Mouse (Mus musculus): ENCODE data around the gene Gatb. TPM values are rescaled to one million over a fixed set of nuclear protein-coding genes. Genes with fewer than 3 reads are reported as not detected.

Gatb gene
- polyA plus RNA-seq, 1 experiment from 2014 or later, result 20.0 TPM

- H3K9ac ChIP-seq (ENCODE audit: low read depth, low read length), result no peak overlapping the region
- no peaks in the 10 kb centered on the region for H3K27me3 ChIP-seq (replicated peaks; ENCODE audit: control insufficient read depth, insufficient read depth, low read length)
- no peaks in the 10 kb centered on the region for H3K36me3 ChIP-seq (ENCODE audit: control insufficient read depth, insufficient read depth, low read length)
- H3K4me1 ChIP-seq (ENCODE audit: control insufficient read depth, insufficient read depth, low read depth, low read length), result no peaks in the 10 kb centered on the region
- no peak overlapping the region for H3K4me3 ChIP-seq (ENCODE audit: low read length)
- H3K4me2 ChIP-seq (ENCODE audit: low read length), result no peak overlapping the region
- no peak for ATAC-seq
- 72% methylated on average over 2 of the region's 2 CpGs for WGBS
- no peak overlapping the region for H3K27ac ChIP-seq (ENCODE audit: low read depth, low read length)
- no peaks in the 10 kb centered on the region for H3K9me3 ChIP-seq (ENCODE audit: control insufficient read depth, low read length)
These were observed 14.8 kb downstream of the Gatb start for GRCm38 (mm10) chr3:85588701-85589100.

DNA sequence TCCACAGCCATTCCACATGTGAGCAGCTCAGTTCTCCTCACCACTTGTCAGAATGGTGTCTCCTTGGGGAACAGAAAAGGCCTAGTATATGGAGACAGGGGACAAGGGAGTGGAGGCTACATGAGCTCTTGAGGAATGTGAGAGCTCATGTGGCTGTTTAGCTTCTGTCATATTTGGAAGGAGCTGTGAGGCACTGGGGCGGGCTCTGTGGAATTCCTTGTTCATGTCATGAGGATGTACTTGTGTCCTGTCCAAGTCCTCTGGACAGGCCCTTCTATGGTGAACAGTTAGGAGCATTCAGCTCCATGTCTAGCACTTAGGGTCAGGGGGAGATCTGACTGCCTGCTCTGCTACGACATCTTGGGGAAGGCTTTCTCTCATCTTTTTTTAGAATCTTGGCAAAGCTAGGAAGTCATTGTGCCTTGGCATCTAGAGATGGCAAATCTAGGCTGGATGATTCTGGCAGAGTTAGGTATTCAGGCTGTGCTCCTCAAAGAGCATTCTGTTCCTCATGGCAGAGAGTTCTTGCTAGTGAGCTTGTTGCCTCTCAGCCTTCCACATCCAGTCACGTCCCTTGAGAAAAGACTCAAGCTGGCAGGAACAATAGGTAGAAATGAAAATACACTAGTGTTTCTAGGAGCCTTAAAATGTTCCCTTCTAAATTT, 16.3 kb downstream of the Gatb start:
- Histone ChIP-seq H3K27ac (ENCODE audit: low read depth, low read length) (no peak overlapping the region), H3K4me1 (ENCODE audit: control insufficient read depth, insufficient read depth, low read depth, low read length) (no peaks in the 10 kb centered on the region), H3K4me3 (ENCODE audit: low read length) (no peak overlapping the region), H3K36me3 (ENCODE audit: control insufficient read depth, insufficient read depth, low read length) (no peaks in the 10 kb centered on the region), H3K4me2 (ENCODE audit: low read length) (no peak overlapping the region), H3K9me3 (ENCODE audit: control insufficient read depth, low read length) (no peaks in the 10 kb centered on the region), H3K9ac (ENCODE audit: low read depth, low read length) (no peak overlapping the region), H3K27me3 (replicated peaks; ENCODE audit: control insufficient read depth, insufficient read depth, low read length) (no peaks in the 10 kb centered on the region)
- 86% methylated on average over 3 of the region's 3 CpGs for WGBS
- no peak for ATAC-seq

GRCm38 (mm10) chr3:85592067-85592466, 18.1 kb downstream of the Gatb start:
- no peak for ATAC-seq
- Histone ChIP-seq H3K36me3 (ENCODE audit: control insufficient read depth, insufficient read depth, low read length) (no peaks in the 10 kb centered on the region), H3K4me3 (ENCODE audit: low read length) (no peak overlapping the region), H3K4me1 (ENCODE audit: control insufficient read depth, insufficient read depth, low read depth, low read length) (no peaks in the 10 kb centered on the region), H3K9me3 (ENCODE audit: control insufficient read depth, low read length) (no peaks in the 10 kb centered on the region), H3K27me3 (replicated peaks; ENCODE audit: control insufficient read depth, insufficient read depth, low read length) (no peaks in the 10 kb centered on the region), H3K27ac (ENCODE audit: low read depth, low read length) (no peak overlapping the region), H3K9ac (ENCODE audit: low read depth, low read length) (no peak overlapping the region), H3K4me2 (ENCODE audit: low read length) (no peak overlapping the region)
- WGBS, result 81% methylated on average over 4 of the region's 4 CpGs

DNA sequence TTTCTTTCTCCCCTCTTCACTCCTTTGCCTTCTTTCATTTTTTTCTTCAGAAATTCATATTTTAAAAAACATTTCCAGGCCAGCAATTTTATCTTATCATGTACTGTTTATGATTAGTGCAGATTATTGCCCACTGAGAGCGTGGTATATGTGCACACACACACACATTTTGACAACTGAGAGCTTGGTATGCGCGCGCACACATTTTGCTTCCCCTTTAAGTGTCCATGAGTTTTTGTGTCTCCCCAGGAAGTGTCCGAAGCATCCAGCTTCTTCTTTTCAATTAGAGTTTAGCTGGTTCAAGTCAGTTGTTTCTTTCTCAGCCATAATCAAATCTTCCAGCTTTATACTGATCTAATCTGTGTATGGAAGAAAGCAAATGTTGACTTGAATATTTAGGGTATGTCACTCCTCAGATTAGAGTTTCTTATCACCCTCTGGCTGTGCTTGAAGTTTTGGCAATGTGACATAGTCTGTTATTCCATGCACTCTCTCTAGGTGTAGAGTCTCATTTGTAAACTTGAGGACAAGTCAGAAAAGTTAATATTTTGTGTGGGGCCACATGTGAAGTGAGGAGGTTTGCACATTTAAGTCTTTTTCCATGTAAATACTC, 18.8 kb downstream of the Gatb start:
- WGBS, result 95% methylated on average over 5 of the region's 5 CpGs
- Histone ChIP-seq H3K4me1 (ENCODE audit: control insufficient read depth, insufficient read depth, low read depth, low read length) (no peaks in the 10 kb centered on the region), H3K36me3 (ENCODE audit: control insufficient read depth, insufficient read depth, low read length) (no peaks in the 10 kb centered on the region), H3K4me2 (ENCODE audit: low read length) (no peak overlapping the region), H3K27me3 (replicated peaks; ENCODE audit: control insufficient read depth, insufficient read depth, low read length) (no peaks in the 10 kb centered on the region), H3K9ac (ENCODE audit: low read depth, low read length) (no peak overlapping the region), H3K27ac (ENCODE audit: low read depth, low read length) (no peak overlapping the region), H3K9me3 (ENCODE audit: control insufficient read depth, low read length) (no peaks in the 10 kb centered on the region), H3K4me3 (ENCODE audit: low read length) (no peak overlapping the region)
- no peak for ATAC-seq

GRCm38 (mm10) chr3:85594452-85594851, 20.5 kb downstream of the Gatb start:
- H3K4me2 ChIP-seq (ENCODE audit: low read length), result no peak overlapping the region
- no peak for ATAC-seq
- WGBS, result 81% methylated on average over 3 of the region's 3 CpGs

DNA sequence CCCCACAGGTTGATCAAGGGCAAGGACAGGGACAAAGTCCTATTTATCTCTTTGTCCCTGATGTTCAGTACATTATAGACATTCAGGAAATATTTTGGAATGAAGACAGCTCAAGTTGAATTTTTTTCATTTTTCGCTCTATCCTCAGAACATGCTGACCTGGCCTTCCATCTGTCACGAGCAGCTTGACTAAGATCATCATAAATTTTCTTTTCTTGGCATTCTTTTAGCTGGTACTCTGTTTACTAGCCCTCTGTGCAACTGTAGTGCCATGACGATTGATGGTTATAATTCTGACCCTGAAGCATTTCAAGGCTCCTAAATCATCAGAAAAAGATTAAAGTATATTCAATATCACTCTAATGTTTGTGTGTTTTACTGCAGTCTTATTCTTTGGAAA, 25.6 kb downstream of the Gatb start:
- H3K4me1 ChIP-seq (ENCODE audit: control insufficient read depth, insufficient read depth, low read depth, low read length), result no peaks in the 10 kb centered on the region; the same call in 1 of the 2 replicates
- H3K27me3 ChIP-seq (replicated peaks; ENCODE audit: control insufficient read depth, insufficient read depth, low read length), result no peaks in the 10 kb centered on the region
- H3K4me2 ChIP-seq (ENCODE audit: low read length), result no peak overlapping the region
- no peaks in the 10 kb centered on the region for H3K36me3 ChIP-seq (ENCODE audit: control insufficient read depth, insufficient read depth, low read length)
- H3K4me3 ChIP-seq (ENCODE audit: low read length), result no peak overlapping the region
- WGBS, result 77% methylated on average over 3 of the region's 3 CpGs
- H3K27ac ChIP-seq (ENCODE audit: low read depth, low read length), result no peak overlapping the region
- no peak for ATAC-seq
- no peak overlapping the region for H3K9ac ChIP-seq (ENCODE audit: low read depth, low read length)
- H3K9me3 ChIP-seq (ENCODE audit: control insufficient read depth, low read length), result no peaks in the 10 kb centered on the region

More at GRCm38 (mm10) chr3:85594452-85594851, 20.5 kb downstream of the Gatb start:
- H3K36me3 ChIP-seq (ENCODE audit: control insufficient read depth, insufficient read depth, low read length), result no peaks in the 10 kb centered on the region
- no peaks in the 10 kb centered on the region for H3K27me3 ChIP-seq (replicated peaks; ENCODE audit: control insufficient read depth, insufficient read depth, low read length)
- no peaks in the 10 kb centered on the region for H3K4me1 ChIP-seq (ENCODE audit: control insufficient read depth, insufficient read depth, low read depth, low read length)
- H3K27ac ChIP-seq (ENCODE audit: low read depth, low read length), result no peak overlapping the region
- no peak overlapping the region for H3K9ac ChIP-seq (ENCODE audit: low read depth, low read length)
- H3K9me3 ChIP-seq (ENCODE audit: control insufficient read depth, low read length), result no peaks in the 10 kb centered on the region
- H3K4me3 ChIP-seq (ENCODE audit: low read length), result no peak overlapping the region

GRCm38 (mm10) chr3:85601841-85602305, 28.0 kb downstream of the Gatb start:
- H3K4me3 ChIP-seq (ENCODE audit: low read length), result no peak overlapping the region

GRCm38 (mm10) chr3:85603811-85604210, 29.9 kb downstream of the Gatb start:
- 83% methylated on average over 1 of the region's 1 CpGs for WGBS
- Histone ChIP-seq H3K9me3 (ENCODE audit: control insufficient read depth, low read length) (no peaks in the 10 kb centered on the region), H3K36me3 (ENCODE audit: control insufficient read depth, insufficient read depth, low read length) (no peaks in the 10 kb centered on the region), H3K4me2 (ENCODE audit: low read length) (no peak overlapping the region), H3K4me3 (ENCODE audit: low read length) (no peak overlapping the region), H3K9ac (ENCODE audit: low read depth, low read length) (no peak overlapping the region), H3K27me3 (replicated peaks; ENCODE audit: control insufficient read depth, insufficient read depth, low read length) (no peaks in the 10 kb centered on the region), H3K27ac (ENCODE audit: low read depth, low read length) (no peak overlapping the region), H3K4me1 (ENCODE audit: control insufficient read depth, insufficient read depth, low read depth, low read length) (no peaks in the 10 kb centered on the region; the same call in 1 of the 2 replicates)
- no peak for ATAC-seq

More at GRCm38 (mm10) chr3:85601841-85602305, 28.0 kb downstream of the Gatb start:
- Histone ChIP-seq H3K4me1 (ENCODE audit: control insufficient read depth, insufficient read depth, low read depth, low read length) (no peaks in the 10 kb centered on the region; the same call in 1 of the 2 replicates), H3K9ac (ENCODE audit: low read depth, low read length) (no peak overlapping the region), H3K27me3 (replicated peaks; ENCODE audit: control insufficient read depth, insufficient read depth, low read length) (no peaks in the 10 kb centered on the region), H3K27ac (ENCODE audit: low read depth, low read length) (no peak overlapping the region), H3K4me2 (ENCODE audit: low read length) (no peak overlapping the region), H3K9me3 (ENCODE audit: control insufficient read depth, low read length) (no peaks in the 10 kb centered on the region), H3K36me3 (ENCODE audit: control insufficient read depth, insufficient read depth, low read length) (no peaks in the 10 kb centered on the region)
- WGBS, result 45% methylated on average over 3 of the region's 3 CpGs
- peak; percentile 58; the same call in 1 of the 2 replicates for ATAC-seq

- Histone ChIP-seq H3K27me3 (replicated peaks; ENCODE audit: control insufficient read depth, insufficient read depth, low read length) (no peaks in the 10 kb centered on the region), H3K4me3 (ENCODE audit: low read length) (no peak overlapping the region), H3K9me3 (ENCODE audit: control insufficient read depth, low read length) (no peaks in the 10 kb centered on the region), H3K36me3 (ENCODE audit: control insufficient read depth, insufficient read depth, low read length) (no peaks in the 10 kb centered on the region), H3K4me2 (ENCODE audit: low read length) (no peak overlapping the region), H3K27ac (ENCODE audit: low read depth, low read length) (no peak overlapping the region), H3K4me1 (ENCODE audit: control insufficient read depth, insufficient read depth, low read depth, low read length) (no peaks in the 10 kb centered on the region), H3K9ac (ENCODE audit: low read depth, low read length) (no peak overlapping the region)
- ATAC-seq, result no peak
- 93% methylated on average over 3 of the region's 3 CpGs for WGBS
These were observed 33.0 kb downstream of the Gatb start for GRCm38 (mm10) chr3:85606912-85607311.
